Mouse (Mus musculus): Measurements from ENCODE around the gene Mrps33.

Gene Mrps33

DNA sequence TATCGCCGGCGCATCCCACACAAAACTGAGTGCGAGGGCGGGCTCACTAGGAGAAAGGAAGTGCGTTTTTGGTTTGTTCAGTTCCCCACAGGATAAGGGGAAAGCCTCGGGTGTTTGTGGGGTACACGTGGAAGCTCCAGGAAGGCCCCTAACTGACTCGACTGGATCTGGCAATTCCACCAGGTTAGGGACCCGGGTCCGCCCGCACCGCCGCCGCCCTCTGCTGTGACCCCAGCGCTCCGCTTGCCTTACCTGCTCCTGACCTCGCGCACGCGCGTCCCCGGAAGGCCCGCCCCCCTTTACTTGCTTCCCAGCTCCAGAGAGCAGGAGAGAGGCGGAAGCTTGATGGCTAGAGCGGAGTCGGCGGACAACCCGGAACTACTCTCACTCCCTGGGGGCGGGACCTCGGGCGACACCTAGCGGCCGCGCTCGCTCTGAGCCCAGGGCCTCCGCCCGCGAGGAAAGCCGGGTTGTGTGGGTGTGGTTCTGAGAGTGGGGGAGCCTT is at the start of gene Mrps33:
Gene Mrps33 (minus strand): TSS at position 377 of the 505 bp plus-strand sequence.
- DNase-seq (ENCODE audit: low spot score in 2 of 2), result peak; percentile 93 to 98

DNA sequence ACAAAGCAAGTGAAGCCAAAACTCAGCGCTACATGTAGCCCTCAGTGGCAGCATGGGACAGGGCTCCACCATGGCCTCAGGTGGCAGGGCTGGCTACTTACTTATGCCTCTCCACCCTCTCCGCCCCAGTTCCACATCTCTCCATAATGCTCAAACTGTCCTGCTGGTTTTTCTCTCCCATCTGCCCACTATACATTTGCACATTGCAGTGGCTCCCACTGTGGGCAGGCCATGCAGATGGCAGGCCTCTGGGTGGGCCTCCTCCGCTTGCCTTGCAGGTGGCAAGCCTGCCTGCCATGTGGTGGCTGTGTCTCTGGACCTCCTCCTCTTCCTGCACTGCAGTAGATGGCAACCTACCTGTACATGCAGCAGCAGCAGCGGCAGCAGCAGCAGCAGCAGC is 38.9 kb upstream of the Mrps33 start:
- DNase-seq (ENCODE audit: low spot score in 2 of 2), result peak in 1 of 2 experiments; percentile 28

DNA sequence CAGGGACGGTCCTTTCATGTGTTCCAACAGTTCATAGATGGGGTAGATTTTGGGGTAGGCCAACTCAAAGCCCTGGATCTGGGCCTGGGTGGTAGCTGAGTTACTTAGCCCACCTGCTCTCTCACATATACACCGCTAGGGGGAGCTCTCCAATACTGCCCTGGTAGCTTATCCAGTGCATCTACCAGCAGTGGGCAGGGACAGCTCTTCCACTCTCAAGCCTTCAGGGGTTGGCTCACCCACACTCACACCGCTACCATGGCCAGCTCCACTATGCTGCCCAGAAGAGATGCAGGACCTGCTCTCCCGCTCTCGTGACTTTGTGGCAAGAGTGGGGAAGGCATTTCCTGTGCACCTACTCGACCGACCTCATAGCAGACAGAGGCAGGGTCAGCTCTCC is 38.0 kb upstream of the Mrps33 start:
- DNase-seq (ENCODE audit: low spot score in 2 of 2), result peak in 1 of 2 experiments; percentile 5

DNA sequence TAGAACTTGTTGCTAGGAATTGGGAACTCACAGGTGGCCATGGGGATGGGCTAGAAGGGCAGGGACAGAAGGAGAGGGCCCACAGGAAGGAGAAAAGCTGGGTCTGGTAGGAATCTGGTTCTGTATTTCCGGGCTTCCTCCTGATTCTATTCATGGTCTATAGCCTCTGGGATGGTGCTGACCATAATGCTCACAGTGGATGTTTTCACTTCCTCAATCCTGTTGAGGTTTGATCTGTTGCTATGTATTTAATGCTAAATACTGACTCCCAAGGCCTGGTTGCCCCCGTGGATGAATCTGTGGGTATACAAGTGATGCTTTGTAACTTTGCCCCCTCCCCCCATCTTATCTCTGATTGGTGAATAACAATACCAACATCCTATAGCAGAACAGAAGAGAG is 36.8 kb upstream of the Mrps33 start:
- no peak for DNase-seq (ENCODE audit: low spot score in 2 of 2)

DNA sequence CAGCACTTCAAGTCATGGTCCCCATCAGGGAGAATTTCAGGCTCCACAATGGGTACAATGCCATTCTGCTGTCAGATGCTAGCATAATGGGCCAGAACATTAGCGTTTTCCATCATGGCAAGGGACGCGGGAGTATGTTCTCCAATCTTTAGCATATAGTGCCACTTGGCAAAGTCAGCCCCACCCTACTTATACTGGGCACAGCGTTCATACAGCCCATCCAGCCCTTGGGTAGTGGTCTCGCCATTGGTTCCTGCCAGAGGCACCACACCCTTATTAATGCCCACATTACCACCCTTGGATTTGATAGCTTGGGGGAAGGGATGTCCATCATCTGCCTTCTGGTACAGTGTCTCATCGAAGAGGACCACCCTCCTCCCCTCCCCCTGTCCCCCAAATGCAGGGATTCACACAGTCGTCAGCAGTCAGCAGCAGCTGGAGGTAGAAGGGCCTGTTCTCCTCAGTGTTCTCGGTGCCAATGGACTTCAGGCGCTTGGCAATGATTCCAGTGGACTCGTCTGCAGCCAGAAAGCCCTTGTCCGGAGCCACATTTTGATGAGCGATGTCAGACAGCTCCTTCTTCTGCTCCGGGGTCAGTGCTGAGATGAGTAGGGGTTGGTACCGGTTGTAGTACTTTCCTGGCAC is 33.0 kb upstream of the Mrps33 start:
- DNase-seq (ENCODE audit: low spot score in 2 of 2), result no peak

DNA sequence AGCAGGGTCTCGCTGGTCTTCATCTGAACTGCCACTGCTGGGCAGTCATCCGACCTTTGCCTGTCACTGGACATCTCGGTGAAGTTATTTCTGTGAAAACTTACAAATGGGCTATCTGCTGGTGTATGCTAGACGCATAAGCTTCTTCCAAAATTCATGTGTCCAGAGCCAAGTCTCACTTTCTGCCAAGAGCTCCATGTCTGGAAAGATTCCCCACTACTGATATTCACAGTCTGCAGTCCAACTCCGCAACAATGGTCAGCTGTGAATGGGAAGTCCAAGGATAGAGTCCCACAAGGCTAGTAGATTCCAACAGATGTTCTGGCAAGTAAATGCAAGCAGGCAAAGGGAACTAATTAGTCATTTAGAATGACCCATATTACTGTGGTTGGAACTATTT is 17.9 kb upstream of the Mrps33 start:
- DNase-seq (ENCODE audit: low spot score in 2 of 2), result no peak

DNA sequence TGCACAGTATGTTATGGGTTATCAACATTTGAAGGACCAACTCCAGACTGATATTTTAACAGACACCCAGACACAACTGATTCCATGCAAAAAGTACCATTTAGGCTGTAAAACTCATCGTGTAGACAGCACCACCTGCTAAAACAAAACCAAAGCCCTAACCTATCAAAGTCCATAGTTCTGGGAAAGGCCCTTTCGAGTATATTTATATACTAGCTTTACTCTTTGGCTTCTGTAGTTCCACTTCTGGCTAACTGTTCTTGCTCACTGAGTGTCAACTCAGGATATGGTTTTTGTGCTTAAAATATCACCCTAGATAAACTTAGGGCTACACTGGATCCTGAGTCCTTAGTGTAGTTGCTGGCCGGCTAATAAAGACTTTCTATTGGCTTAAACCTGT is 10.5 kb upstream of the Mrps33 start:
- DNase-seq (ENCODE audit: low spot score in 2 of 2), result no peak

DNA sequence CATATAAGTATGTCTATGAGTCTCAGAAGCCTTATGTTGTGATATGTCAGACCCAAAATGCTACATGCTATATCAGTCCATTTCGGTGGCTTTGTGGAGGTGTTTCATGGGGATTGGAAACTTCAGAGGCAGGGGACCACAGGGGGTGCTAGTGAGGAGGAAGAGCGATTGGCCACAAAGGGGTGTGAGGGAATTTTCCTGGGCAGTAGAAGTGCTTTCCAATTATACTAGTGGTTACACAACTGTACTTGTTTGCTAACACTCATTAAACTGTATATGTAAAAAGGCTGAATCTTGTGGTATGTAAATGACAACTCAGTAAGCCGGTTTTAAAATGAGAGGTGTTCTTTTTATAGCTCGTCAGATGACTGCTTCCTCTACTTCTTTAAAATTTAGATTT is 8.1 kb upstream of the Mrps33 start:
- no peak for DNase-seq (ENCODE audit: low spot score in 2 of 2)

DNA sequence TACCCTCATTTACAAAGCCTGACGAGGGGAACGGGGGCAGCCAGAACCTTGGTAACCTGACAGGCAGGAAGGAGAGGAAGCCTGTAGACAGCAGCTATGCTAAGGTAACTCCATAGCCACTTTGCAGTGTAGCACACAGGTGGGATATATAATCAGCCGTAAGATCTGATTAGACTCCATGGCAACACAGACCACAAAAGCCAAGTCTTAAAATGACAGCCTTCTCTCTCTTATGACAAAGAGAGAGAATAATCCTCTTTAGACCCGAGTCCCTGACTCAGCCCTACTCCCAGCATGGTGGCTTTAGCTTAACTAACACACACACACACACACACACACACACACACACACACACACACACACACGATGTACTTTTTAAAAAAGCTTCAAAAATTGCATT is 2.3 kb downstream of the Mrps33 start:
- DNase-seq (ENCODE audit: low spot score in 2 of 2), result no peak

DNA sequence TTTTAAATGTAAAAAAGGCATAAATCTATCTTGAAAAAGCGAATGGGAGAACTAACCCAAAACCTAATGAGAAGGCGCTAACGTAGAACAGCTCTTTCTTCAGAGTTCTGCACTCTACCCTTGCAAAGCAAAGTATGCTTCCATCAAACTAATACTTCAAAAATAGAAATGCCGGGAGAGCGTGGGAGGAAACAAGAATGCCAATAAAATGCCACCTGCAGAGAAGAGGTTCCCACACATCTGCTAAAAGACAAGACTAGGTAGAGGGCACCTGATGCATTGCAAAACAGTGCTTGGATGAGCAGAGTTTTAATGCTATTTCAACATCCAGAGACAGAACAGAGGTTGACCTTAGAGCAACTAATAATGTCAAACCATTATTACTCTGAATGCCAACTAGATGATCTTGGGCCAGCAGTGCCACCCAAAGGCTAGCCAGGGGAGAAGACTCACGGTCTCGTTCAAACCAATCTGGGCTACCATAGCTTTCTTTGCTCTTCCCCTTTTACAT is 3.7 kb downstream of the Mrps33 start:
- peak in 1 of 2 experiments; percentile 55 for DNase-seq (ENCODE audit: low spot score in 2 of 2)

DNA sequence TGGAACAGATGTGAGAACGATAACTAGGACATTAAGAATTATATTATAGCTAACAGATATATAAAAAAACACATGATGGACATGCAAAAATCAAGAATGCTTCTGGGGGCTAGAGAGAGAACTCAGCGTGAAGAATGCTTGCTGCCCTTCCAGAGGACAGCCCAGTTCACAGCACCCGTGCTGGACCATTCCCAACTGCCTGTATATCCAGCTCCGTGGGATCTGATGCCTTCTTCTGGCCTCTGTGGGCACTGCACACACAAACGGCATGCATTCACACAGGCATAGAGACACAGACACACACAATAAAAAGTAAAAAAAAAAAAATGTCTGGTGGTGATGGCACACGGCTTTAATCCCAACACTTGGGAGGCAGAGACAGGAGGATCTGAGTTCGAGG is 4.5 kb downstream of the Mrps33 start:
- DNase-seq (ENCODE audit: low spot score in 2 of 2), result no peak

DNA sequence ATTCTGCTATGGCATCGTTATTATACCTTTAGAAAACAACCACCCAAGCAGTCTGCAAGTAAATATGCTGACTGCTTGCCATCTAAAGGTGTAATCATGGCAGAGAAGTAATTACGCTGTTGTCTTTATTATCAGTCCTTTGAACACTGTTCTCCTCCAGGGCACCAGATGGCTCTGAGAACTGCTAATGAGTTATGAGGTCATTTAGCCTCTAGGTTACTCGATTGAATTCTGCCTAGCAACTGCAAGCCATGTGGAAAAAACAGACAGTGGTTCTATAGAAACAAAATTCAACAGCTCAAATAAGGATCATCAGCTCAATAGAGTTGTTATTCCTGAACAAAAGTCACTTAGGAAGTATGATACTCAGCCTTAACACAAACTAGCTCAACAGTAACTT is 4.9 kb downstream of the Mrps33 start:
- DNase-seq (ENCODE audit: low spot score in 2 of 2), result no peak

DNA sequence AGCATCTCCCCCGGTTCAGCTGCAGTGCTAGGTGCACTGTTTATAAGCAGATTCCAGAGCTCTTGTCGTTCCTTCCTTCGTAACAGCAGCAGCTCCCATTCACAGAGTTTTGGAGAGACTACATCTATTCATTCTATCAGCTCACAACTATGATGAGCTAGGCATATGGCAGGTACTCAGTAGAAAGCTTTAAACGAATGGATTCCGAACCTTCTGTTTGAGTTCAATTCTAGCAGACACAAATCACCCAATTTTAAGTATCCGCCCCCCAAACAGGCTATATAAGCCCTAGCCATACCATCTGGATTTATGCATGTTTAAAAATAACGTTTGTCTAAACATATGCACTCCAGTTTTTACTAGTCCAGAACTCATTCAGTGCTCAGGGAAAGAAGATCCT is 9.8 kb downstream of the Mrps33 start:
- peak in 1 of 2 experiments; percentile 23 for DNase-seq (ENCODE audit: low spot score in 2 of 2)

DNA sequence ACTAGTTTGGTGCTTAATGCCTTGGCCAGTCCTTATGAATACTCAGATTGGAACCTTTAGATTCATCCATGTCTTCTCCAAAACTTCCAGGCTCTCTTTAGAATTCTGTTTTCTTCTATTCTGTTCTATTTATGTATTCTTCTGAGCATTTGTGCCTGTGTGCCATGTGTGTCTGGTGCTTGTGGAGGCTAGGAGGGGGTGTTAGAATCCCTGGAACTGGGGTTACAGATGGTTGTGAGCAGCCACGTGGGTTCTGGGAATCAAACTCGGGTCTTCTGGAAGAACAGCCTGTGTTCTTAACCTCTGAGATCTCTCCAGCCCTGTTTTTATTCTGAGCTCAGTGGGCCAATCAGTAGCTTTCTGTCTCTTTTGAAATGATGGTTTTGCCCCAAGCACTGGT is 13.7 kb downstream of the Mrps33 start:
- DNase-seq (ENCODE audit: low spot score in 2 of 2), result peak in 1 of 2 experiments; percentile 15

DNA sequence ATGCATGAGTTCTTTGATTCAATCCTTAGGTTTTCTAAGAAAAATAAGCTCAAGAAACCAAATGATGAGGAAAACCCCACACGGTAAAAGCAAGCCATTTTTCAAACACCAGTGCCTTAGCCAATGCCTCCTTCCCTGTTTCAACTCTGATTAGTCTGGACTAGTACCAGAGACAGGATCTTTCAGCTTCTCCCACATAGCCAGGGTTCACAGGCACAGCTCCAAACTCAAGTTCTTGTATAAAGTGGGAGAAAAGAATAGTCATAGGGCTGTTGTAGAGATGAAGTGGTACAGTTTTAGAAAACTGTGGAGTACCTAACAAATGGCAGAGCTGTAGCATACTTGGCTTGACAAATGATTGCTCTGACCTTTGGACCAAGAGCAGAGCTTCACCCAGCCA is 14.6 kb downstream of the Mrps33 start:
- no peak for DNase-seq (ENCODE audit: low spot score in 2 of 2)

DNA sequence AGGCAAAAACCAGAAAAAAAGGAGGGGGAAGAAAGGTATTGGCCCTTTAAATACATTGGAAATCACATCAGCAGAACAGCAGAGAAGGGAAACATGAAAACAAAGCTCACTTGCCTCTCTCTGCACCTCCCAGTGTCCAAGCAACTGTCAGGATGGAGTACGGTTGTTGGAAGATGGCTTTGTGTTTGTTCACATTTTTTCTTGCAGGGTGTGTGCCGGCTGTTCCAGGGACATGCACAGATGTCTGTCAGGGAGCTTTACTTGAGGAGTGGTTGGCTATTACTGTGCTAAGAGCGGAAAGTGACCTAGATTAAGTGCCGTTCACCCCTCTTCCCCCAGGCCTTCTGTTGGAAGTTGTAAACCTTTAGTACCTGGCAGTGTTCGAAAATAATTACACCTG is 19.0 kb downstream of the Mrps33 start:
- no peak for DNase-seq (ENCODE audit: low spot score in 2 of 2)

DNA sequence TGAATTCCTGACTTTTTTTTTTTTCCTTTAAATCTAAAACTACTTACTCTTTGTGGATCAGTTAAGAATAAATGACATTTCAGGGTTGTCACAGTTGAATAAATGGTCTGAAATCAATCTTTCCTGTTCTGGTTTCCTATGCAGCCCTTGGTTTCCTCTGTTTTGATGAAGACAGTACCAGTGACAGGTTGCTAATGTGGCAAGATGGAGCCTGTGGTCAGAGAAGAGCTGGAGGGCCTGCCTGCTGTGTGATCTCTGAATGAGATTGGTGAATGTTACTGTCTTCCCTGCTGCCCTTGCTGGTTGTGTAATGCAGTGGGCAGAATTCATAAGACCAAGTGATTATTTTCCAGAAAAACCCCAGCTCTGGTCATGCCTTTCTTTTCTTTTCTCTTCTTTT is 22.4 kb downstream of the Mrps33 start:
- no peak for DNase-seq (ENCODE audit: low spot score in 2 of 2)

DNA sequence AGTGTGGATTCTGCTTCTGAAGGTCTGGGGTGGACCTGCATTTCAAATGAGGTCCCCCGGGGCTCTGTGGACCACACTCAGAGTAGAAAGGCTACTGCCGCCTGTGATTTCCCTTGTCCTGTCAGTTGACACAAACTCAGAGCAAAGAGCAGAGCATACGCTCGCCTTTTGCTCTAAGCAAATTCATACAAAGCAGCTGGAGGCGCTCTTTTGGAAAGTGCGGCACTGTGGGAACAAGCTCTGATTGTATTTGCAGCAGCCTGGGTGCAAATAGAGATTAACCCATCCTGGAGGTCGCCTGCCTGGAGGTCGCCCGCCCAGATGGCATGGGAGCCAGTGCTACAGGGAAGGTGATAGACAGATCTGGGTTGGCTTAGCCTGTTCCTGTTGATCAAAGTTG is 23.0 kb downstream of the Mrps33 start:
- DNase-seq (ENCODE audit: low spot score in 2 of 2), result no peak

DNA sequence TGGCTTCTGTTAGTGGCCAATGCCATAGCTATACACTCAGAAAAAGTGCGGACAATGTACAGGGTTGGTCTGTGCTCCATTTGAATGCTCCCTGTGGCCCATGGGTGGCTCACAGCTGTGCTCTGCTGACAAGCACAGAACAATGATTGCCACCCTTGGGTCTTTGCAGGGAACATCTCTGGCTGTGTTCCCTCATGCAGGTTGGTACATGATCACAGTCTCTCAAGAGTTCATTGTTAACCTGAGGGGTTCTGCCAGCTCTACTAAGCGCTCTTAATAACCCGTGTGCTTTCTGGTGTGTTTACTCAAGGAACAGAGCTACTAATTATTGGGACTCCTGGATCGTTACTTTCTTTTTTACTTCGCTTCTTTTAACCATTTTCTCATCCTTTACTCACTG is 24.8 kb downstream of the Mrps33 start:
- no peak for DNase-seq (ENCODE audit: low spot score in 2 of 2)

DNA sequence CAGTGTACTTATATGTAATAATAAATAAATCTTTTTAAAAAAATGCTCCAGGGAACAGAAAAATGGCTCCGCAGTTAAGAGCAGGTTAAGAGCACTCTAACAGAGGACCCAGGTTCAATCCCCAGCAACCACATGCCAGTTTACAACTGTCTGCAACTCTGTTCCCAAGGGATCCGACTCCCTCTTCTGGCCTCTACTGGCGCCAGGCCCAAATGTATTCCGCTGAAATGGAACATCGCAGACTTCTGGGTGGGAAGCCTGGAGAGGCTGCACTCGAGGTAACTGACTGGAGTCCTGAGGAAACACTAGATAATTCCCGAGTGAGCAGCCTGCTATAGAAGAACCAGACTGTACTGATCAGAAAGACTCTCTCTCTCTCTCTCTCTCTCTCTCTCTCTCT is 27.3 kb downstream of the Mrps33 start:
- no peak for DNase-seq (ENCODE audit: low spot score in 2 of 2)

DNA sequence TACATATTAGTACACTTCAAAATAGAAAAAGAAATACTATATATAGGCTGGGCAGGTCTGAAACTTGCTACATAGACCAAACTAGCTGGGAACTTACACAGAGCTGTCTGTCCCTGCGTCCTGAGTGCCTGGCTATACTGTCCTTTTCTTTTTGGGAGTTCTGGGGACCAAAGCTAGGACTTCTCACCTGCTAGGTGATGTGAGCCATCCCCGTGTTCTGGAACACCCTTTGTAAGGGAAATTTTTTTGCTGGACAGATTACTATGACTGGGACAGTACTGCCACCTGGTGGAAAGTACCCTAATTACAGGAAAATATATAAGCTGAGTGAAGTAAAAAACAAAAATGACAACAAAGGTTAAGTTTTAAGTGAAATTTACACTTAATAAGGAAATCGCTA is 28.2 kb downstream of the Mrps33 start:
- DNase-seq (ENCODE audit: low spot score in 2 of 2), result peak in 1 of 2 experiments; percentile 31

DNA sequence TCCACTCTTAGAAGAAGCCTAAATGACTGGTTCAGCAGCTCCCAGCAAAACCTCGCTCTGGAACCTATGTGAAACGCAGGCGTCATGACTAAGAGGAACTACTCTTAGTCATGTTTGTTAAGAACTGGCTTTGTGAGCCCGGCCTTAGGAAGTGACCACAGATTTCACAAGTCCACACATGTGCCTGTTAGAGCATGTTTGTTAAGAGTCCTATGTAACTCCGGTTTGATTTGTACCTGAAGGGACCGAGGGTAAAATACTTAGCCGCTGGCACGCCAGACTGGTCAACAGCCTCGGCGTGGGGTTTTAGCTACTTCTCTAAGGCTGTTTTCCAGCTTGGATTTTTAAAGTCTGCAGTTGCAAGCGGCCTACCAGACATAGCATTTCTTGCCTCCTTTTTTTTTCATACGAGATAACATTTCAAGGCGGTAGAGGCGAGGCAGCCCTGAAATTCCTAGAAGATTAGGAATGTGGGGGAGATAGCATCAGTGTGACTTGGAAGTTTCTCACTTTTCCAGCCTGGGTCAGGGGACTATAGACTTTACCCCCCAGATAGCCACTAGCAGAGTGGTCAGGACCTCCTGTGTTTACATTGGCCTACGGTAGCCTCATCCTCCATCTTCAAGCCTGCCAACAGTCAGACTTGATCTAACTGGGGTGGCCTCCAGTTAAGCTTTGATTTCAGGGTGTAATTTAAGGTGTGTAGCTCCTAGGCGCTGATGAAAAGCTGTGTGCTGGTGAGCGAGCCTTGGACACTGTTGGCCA is 28.8 kb downstream of the Mrps33 start:
- no peak for DNase-seq (ENCODE audit: low spot score in 2 of 2)

Measured in left cerebral cortex, adult 9 months (tissue).